Mouse (Mus musculus): ENCODE measurements around the gene Gm21969. TPM values are rescaled to one million over a fixed set of nuclear protein-coding genes. Genes with fewer than 3 reads are reported as not detected.

Gm21969 gene
- total RNA-seq (2021) = not detected
- long read RNA-seq, experiment 1 = 0 reads
- long read RNA-seq, experiment 2 = 0 reads

- intact Hi-C loops (cut with DNase I; ENCODE audit: low total_unique reads) = no loop called here
- DNase-seq = peak; percentile 46
Observed at GRCm38 (mm10) chr4:139602357-139603244, at the start of gene Gm21969. Gene Gm21969, plus strand, starts transcription at chr4:139603186.

GRCm38 (mm10) chr4:139555235-139555634, 47.8 kb upstream of the Gm21969 start:
- DNase-seq = no peak
- intact Hi-C loops (cut with DNase I; ENCODE audit: low total_unique reads) = no loop called here

- no peak for DNase-seq
- intact Hi-C loops (cut with DNase I; ENCODE audit: low total_unique reads) = no loop called here
Observed at GRCm38 (mm10) chr4:139555951-139556350, 47.0 kb upstream of the Gm21969 start.

- intact Hi-C loops (cut with DNase I; ENCODE audit: low total_unique reads) = loop anchor here (5.0 kb wide), 1 partner anchor 44 kb away; no protein-coding TSS in a partner anchor
- DNase-seq = no peak
Observed at GRCm38 (mm10) chr4:139568361-139568760, 34.6 kb upstream of the Gm21969 start.

- intact Hi-C loops (cut with DNase I; ENCODE audit: low total_unique reads) = loop anchor here (5.0 kb wide), 1 partner anchor 98 kb away; no protein-coding TSS in a partner anchor
- DNase-seq = peak; percentile 32
Observed at GRCm38 (mm10) chr4:139570756-139571155, 32.2 kb upstream of the Gm21969 start.

GRCm38 (mm10) chr4:139572928-139573512, 30.0 kb upstream of the Gm21969 start:
- intact Hi-C loops (cut with DNase I; ENCODE audit: low total_unique reads) = loop anchor here (5.0 kb wide), 1 partner anchor 101 kb away; no protein-coding TSS in a partner anchor
- DNase-seq = no peak

- intact Hi-C loops (cut with DNase I; ENCODE audit: low total_unique reads) = loop anchor here (5.0 kb wide), 1 partner anchor 102 kb away; no protein-coding TSS in a partner anchor
- peak; percentile 100 for DNase-seq
Observed at GRCm38 (mm10) chr4:139574156-139574798, 28.7 kb upstream of the Gm21969 start.

- DNase-seq = peak; percentile 49
- intact Hi-C loops (cut with DNase I; ENCODE audit: low total_unique reads) = loop anchor here (5.0 kb wide), 1 partner anchor 103 kb away; no protein-coding TSS in a partner anchor
Observed at GRCm38 (mm10) chr4:139574799-139575672, 27.9 kb upstream of the Gm21969 start.

GRCm38 (mm10) chr4:139575673-139576003, 27.3 kb upstream of the Gm21969 start:
- intact Hi-C loops (cut with DNase I; ENCODE audit: low total_unique reads) = no loop called here
- no peak for DNase-seq

GRCm38 (mm10) chr4:139576251-139576880, 26.6 kb upstream of the Gm21969 start:
- intact Hi-C loops (cut with DNase I; ENCODE audit: low total_unique reads) = no loop called here
- DNase-seq = no peak

GRCm38 (mm10) chr4:139577006-139577405, 26.0 kb upstream of the Gm21969 start:
- DNase-seq = no peak
- intact Hi-C loops (cut with DNase I; ENCODE audit: low total_unique reads) = no loop called here

GRCm38 (mm10) chr4:139578389-139578788, 24.6 kb upstream of the Gm21969 start:
- intact Hi-C loops (cut with DNase I; ENCODE audit: low total_unique reads) = no loop called here
- DNase-seq = no peak

GRCm38 (mm10) chr4:139579003-139579402, 24.0 kb upstream of the Gm21969 start:
- no peak for DNase-seq
- intact Hi-C loops (cut with DNase I; ENCODE audit: low total_unique reads) = no loop called here

- DNase-seq = no peak
- intact Hi-C loops (cut with DNase I; ENCODE audit: low total_unique reads) = no loop called here
Observed at GRCm38 (mm10) chr4:139579466-139579865, 23.5 kb upstream of the Gm21969 start.

- DNase-seq = peak; percentile 62
- intact Hi-C loops (cut with DNase I; ENCODE audit: low total_unique reads) = no loop called here
Observed at GRCm38 (mm10) chr4:139580663-139581336, 22.2 kb upstream of the Gm21969 start.

- no peak for DNase-seq
- intact Hi-C loops (cut with DNase I; ENCODE audit: low total_unique reads) = no loop called here
Observed at GRCm38 (mm10) chr4:139581427-139582051, 21.4 kb upstream of the Gm21969 start.

- intact Hi-C loops (cut with DNase I; ENCODE audit: low total_unique reads) = no loop called here
Observed at GRCm38 (mm10) chr4:139582346-139582745, 20.6 kb upstream of the Gm21969 start.

GRCm38 (mm10) chr4:139582903-139583302, 20.1 kb upstream of the Gm21969 start:
- intact Hi-C loops (cut with DNase I; ENCODE audit: low total_unique reads) = no loop called here
- no peak for DNase-seq

More at GRCm38 (mm10) chr4:139582346-139582745, 20.6 kb upstream of the Gm21969 start:
- DNase-seq = no peak

All from gastrocnemius, postnatal 14 days (tissue).